Mouse (Mus musculus) kidney, adult 2 months (tissue): ENCODE measurements around the gene Ugdh.

Experiments
- CTCF ChIP-seq: fragments of 200-500 bp; conservative IDR thresholded peaks from 2 replicates; pipeline ENCODE4 v1.5.1; 2011; ENCODE audit warnings: low read depth, mild to moderate bottlenecking, control low read depth, low read length, moderate library complexity, mixed read lengths; ENCODE audit not compliant: insufficient read depth, insufficient read length
- POLR2A ChIP-seq: fragments of 200-500 bp; IDR thresholded peaks from one replicate; pipeline ENCODE4 v1.6.1; 2011; ENCODE audit warnings: low read depth, low read length, control low read depth

DNA sequence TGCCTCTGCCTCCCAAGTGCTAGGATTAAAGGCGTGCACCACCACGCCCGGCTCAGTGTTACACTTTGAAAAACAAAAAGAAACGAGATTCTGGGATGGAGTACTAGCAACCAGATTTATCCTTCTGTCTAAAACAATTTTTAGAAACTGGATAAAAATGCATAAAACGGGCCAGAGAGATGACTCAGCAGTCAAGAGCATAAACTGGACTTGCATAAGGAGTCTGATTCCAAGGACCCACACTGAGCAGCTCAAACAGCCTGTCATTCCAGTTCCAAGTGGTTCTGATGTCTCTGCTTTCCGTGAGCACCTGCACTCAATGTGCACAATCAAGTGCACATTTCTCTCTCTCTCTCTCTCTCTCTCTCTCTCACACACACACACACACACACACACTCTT lies 34.0 kb upstream of the Ugdh start:
- TF ChIP-seq CTCF: no peak
- TF ChIP-seq POLR2A: no peak
